Mouse (Mus musculus): ENCODE measurements around the gene Cd28. TPM values are rescaled to one million over a fixed set of nuclear protein-coding genes. Genes with fewer than 3 reads are reported as not detected.

Cd28 gene
- polyA plus RNA-seq, 1 experiment from 2014 or later: 0.18 TPM

DNA sequence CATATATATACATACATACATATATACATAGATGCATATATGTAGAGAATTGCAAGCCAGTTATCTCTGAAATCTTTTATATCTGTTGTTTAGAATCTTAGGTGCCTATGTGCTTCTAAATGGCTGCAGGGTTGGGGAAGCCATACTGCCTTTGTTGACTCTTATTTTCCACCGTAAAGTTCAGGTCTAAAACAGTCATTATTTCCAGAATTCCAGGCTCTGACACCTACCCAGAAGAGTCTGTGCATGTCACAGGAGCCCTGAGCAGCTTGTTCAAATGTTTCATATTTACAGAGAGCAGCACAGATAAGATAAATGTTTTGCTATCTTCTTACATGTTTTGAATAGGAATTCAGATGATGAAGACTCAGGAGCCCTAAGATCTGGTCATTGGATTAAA, 36.4 kb downstream of the Cd28 start:
- Histone ChIP-seq H3K4me2 (ENCODE audit: low read depth, low read length) (no peak overlapping the region), H3K27me3 (ENCODE audit: control insufficient read depth, insufficient read depth, low read length) (no peaks in the 10 kb centered on the region), H3K4me3 (ENCODE audit: low read depth, low read length) (no peak overlapping the region), H3K9me3 (replicated peaks; ENCODE audit: control insufficient read depth, low read length) (no peaks in the 10 kb centered on the region), H3K36me3 (replicated peaks; ENCODE audit: control insufficient read depth, insufficient read depth, low read depth, low read length) (no peaks in the 10 kb centered on the region), H3K9ac (replicated peaks; ENCODE audit: low read length) (no peak overlapping the region), H3K4me1 (ENCODE audit: control insufficient read depth, insufficient read depth, low read length) (no peaks in the 10 kb centered on the region), H3K27ac (replicated peaks; ENCODE audit: low read depth, low read length) (no peak overlapping the region)
- ATAC-seq (replicated peaks; ENCODE audit: insufficient number of reproducible peaks, low FRiP score, low TSS enrichment, low read depth) (no peak), DNase-seq (ENCODE audit: low spot score) (no peak)
- WGBS: 86% methylated on average over 1 of the region's 1 CpGs

DNA sequence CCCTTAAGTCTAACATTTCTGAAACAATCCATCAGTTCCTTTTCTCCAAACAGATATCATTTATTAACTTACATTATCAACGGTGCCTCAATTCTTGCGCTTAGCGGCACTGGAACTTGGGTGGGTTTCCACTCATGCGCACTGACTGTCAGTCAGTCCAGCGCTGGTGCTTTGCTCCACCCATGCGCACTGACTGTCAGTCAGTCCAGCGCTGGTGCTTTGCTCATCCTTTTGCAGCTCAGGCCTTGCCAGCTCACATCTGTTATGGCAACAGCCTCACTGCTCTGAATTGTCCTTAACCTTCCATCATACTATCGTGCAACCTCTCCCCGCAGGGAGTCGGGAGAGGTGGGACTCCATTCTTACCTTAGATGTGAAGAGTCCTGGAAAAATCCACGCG, 37.4 kb downstream of the Cd28 start:
- WGBS: 94% methylated on average over 12 of the region's 12 CpGs
- Histone ChIP-seq H3K9ac (replicated peaks; ENCODE audit: low read length) (no peak overlapping the region), H3K4me1 (ENCODE audit: control insufficient read depth, insufficient read depth, low read length) (no peaks in the 10 kb centered on the region), H3K9me3 (replicated peaks; ENCODE audit: control insufficient read depth, low read length) (no peaks in the 10 kb centered on the region), H3K4me2 (ENCODE audit: low read depth, low read length) (no peak overlapping the region), H3K4me3 (ENCODE audit: low read depth, low read length) (no peak overlapping the region), H3K27me3 (ENCODE audit: control insufficient read depth, insufficient read depth, low read length) (no peaks in the 10 kb centered on the region), H3K36me3 (replicated peaks; ENCODE audit: control insufficient read depth, insufficient read depth, low read depth, low read length) (no peaks in the 10 kb centered on the region), H3K27ac (replicated peaks; ENCODE audit: low read depth, low read length) (no peak overlapping the region)
- DNase-seq (ENCODE audit: low spot score) (no peak), ATAC-seq (replicated peaks; ENCODE audit: insufficient number of reproducible peaks, low FRiP score, low TSS enrichment, low read depth) (no peak)

DNA sequence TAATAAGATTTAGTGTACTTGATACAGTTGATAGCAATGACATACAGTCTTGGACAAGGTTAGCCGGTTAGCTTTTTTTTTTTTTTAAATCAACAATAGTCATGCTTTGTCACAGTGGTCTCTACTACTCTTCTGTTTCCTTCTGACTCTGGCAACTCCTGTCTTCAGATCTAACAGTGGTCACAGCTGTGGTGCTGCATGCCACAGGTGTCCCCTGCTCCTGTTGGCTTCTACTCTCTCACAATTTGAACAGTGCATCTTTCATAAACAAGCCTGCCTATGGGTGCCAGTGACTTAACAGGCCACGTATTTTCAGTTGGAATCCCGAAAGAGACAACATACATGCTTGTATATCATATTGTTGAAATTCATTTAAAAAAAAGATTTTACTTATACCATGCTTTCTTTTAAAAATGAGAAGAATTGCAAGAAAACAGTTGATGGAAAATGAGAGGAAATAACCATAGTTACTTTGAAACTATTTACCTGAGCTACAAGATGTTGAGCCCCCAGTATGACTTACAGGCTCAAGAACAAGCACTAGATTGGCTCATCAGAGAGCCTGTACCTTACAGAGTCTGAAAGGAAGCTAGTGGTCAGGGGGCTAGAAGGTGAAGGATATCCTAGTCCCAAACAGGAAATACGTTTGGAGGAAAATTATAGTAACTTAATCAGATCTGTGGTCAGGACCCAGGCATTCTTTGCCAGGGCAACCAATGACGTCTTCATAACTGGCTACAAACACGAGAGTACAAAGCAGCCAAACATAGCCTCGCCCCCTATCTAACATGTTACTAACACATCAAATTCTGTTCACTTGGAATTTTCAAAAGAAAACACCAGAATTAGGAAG, 39.0 kb downstream of the Cd28 start:
- WGBS: 85% methylated on average over 7 of the region's 7 CpGs
- H3K4me3 ChIP-seq (ENCODE audit: low read depth, low read length): no peak overlapping the region
- no peaks in the 10 kb centered on the region for H3K9me3 ChIP-seq (replicated peaks; ENCODE audit: control insufficient read depth, low read length)
- no peaks in the 10 kb centered on the region for H3K27me3 ChIP-seq (ENCODE audit: control insufficient read depth, insufficient read depth, low read length)
- no peak overlapping the region for H3K4me2 ChIP-seq (ENCODE audit: low read depth, low read length)
- H3K36me3 ChIP-seq (replicated peaks; ENCODE audit: control insufficient read depth, insufficient read depth, low read depth, low read length): no peaks in the 10 kb centered on the region
- ATAC-seq (replicated peaks; ENCODE audit: insufficient number of reproducible peaks, low FRiP score, low TSS enrichment, low read depth): no peak
- no peak overlapping the region for H3K9ac ChIP-seq (replicated peaks; ENCODE audit: low read length)
- H3K27ac ChIP-seq (replicated peaks; ENCODE audit: low read depth, low read length): no peak overlapping the region
- DNase-seq (ENCODE audit: low spot score): no peak
- no peaks in the 10 kb centered on the region for H3K4me1 ChIP-seq (ENCODE audit: control insufficient read depth, insufficient read depth, low read length)

DNA sequence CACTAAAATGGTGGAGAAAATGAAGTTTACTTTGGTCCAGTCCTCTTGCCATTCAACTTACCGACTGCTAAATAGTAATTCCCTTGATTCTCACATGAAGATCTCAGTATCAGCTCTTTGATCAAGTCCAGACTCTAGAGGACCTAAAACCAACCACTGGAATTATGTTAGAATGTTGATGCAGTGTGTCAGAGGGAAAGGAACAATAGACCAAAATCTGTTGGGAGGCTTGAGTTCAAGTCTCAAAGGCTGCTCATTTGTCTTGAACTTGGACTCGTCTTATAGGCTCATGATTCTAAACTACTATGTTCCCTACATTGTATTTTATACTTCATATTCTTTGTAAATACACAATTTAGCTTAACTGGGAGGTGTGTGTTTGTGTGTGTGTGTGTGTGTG, 41.0 kb downstream of the Cd28 start:
- H3K9me3 ChIP-seq (replicated peaks; ENCODE audit: control insufficient read depth, low read length): no peaks in the 10 kb centered on the region
- no peak for DNase-seq (ENCODE audit: low spot score)
- H3K9ac ChIP-seq (replicated peaks; ENCODE audit: low read length): no peak overlapping the region
- WGBS: 87% methylated on average over 2 of the region's 2 CpGs
- no peak for ATAC-seq (replicated peaks; ENCODE audit: insufficient number of reproducible peaks, low FRiP score, low TSS enrichment, low read depth)
- H3K4me3 ChIP-seq (ENCODE audit: low read depth, low read length): no peak overlapping the region
- H3K4me2 ChIP-seq (ENCODE audit: low read depth, low read length): no peak overlapping the region
- no peak overlapping the region for H3K27ac ChIP-seq (replicated peaks; ENCODE audit: low read depth, low read length)
- no peaks in the 10 kb centered on the region for H3K27me3 ChIP-seq (ENCODE audit: control insufficient read depth, insufficient read depth, low read length)
- H3K36me3 ChIP-seq (replicated peaks; ENCODE audit: control insufficient read depth, insufficient read depth, low read depth, low read length): no peaks in the 10 kb centered on the region
- H3K4me1 ChIP-seq (ENCODE audit: control insufficient read depth, insufficient read depth, low read length): no peaks in the 10 kb centered on the region

DNA sequence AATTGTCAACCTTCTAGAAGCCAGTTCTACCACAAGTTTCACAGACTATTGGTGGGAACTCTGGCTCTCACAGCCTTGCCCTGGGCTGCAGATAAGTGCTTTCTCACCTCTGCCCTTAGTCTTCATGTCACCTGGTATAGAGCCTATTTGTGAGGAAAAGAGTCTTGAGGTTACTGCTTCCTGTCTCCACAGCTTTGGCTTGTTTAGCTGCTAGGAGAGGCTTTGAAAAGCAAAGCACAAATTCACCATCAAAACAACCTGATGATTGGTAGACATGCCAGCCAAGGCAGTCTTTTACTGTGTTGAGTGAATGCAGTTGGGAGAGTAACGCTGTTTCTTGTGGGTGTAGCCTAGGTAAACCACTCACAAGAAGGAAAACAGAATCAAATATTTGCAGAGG, 41.6 kb downstream of the Cd28 start:
- Histone ChIP-seq H3K9me3 (replicated peaks; ENCODE audit: control insufficient read depth, low read length) (no peaks in the 10 kb centered on the region), H3K27me3 (ENCODE audit: control insufficient read depth, insufficient read depth, low read length) (no peaks in the 10 kb centered on the region), H3K4me3 (ENCODE audit: low read depth, low read length) (no peak overlapping the region), H3K36me3 (replicated peaks; ENCODE audit: control insufficient read depth, insufficient read depth, low read depth, low read length) (no peaks in the 10 kb centered on the region), H3K4me2 (ENCODE audit: low read depth, low read length) (no peak overlapping the region), H3K9ac (replicated peaks; ENCODE audit: low read length) (no peak overlapping the region), H3K27ac (replicated peaks; ENCODE audit: low read depth, low read length) (no peak overlapping the region), H3K4me1 (ENCODE audit: control insufficient read depth, insufficient read depth, low read length) (no peaks in the 10 kb centered on the region)
- 90% methylated on average over 1 of the region's 1 CpGs for WGBS
- no peak for DNase-seq (ENCODE audit: low spot score)
- ATAC-seq (replicated peaks; ENCODE audit: insufficient number of reproducible peaks, low FRiP score, low TSS enrichment, low read depth): no peak

DNA sequence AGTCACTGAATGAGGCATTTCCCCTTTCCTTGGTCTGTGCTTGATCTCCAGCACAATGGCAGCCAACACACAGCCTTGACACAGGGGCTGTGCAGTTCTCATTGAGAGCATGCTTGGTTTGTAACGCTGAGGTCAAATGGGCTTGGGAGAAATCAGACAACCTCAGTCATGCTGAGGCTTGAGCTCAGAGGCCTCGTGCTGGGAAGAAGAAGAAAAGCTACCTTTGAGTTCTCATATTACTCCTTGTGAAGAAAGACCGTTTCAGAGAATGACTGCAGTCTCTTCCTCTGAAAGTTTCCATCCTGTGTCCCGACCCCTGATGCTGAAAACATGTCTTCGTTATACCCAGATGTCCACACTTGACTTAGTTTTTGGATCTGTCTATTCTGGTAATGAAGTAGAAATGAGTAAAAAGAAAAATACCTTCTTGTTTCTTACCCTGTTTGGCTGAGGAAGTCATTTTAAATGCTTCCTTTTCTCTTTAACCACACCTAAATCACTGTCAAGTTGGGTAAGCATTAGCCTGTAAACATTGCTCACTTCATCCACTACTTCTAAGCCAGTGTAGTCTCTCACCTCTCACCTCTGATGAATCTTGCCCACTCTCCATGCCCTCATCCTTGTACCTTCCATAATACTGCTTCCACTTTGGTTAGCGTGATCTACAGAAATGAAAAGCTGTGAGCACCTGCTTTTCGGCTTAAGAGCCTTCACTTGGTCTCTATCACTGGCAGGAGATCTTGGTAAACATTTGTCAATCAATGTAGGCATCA, 43.1 kb downstream of the Cd28 start:
- 52% methylated on average over 7 of the region's 7 CpGs for WGBS
- Histone ChIP-seq H3K9me3 (replicated peaks; ENCODE audit: control insufficient read depth, low read length) (no peaks in the 10 kb centered on the region), H3K4me1 (ENCODE audit: control insufficient read depth, insufficient read depth, low read length) (no peaks in the 10 kb centered on the region), H3K36me3 (replicated peaks; ENCODE audit: control insufficient read depth, insufficient read depth, low read depth, low read length) (no peaks in the 10 kb centered on the region), H3K27me3 (ENCODE audit: control insufficient read depth, insufficient read depth, low read length) (no peaks in the 10 kb centered on the region), H3K9ac (replicated peaks; ENCODE audit: low read length) (no peak overlapping the region), H3K4me2 (ENCODE audit: low read depth, low read length) (no peak overlapping the region), H3K27ac (replicated peaks; ENCODE audit: low read depth, low read length) (no peak overlapping the region), H3K4me3 (ENCODE audit: low read depth, low read length) (no peak overlapping the region)
- DNase-seq (ENCODE audit: low spot score): no peak
- ATAC-seq (replicated peaks; ENCODE audit: insufficient number of reproducible peaks, low FRiP score, low TSS enrichment, low read depth): no peak

DNA sequence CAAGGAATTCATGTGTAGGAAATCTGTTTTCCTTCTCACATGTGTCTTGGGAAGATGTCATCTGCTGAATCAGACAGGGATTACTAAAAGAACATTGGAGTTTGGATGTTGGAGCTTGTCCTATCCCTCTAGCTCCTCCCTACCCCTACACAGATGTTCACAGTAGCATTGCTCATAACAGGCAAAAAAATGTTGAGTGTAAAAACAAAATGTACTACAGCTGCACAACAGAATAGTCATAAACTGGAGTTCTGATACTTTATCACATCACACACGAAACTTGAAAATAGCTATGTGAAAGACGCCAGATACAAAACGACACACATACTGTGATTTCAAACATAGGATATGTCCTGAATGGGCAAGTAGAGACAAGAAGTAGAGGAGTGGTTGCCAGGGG, 43.9 kb downstream of the Cd28 start:
- Histone ChIP-seq H3K27ac (replicated peaks; ENCODE audit: low read depth, low read length) (no peak overlapping the region), H3K9me3 (replicated peaks; ENCODE audit: control insufficient read depth, low read length) (no peaks in the 10 kb centered on the region), H3K9ac (replicated peaks; ENCODE audit: low read length) (no peak overlapping the region), H3K36me3 (replicated peaks; ENCODE audit: control insufficient read depth, insufficient read depth, low read depth, low read length) (no peaks in the 10 kb centered on the region), H3K4me3 (ENCODE audit: low read depth, low read length) (no peak overlapping the region), H3K4me1 (ENCODE audit: control insufficient read depth, insufficient read depth, low read length) (no peaks in the 10 kb centered on the region), H3K4me2 (ENCODE audit: low read depth, low read length) (no peak overlapping the region), H3K27me3 (ENCODE audit: control insufficient read depth, insufficient read depth, low read length) (no peaks in the 10 kb centered on the region)
- ATAC-seq (replicated peaks; ENCODE audit: insufficient number of reproducible peaks, low FRiP score, low TSS enrichment, low read depth) (no peak), DNase-seq (ENCODE audit: low spot score) (no peak)
- 90% methylated on average over 3 of the region's 3 CpGs for WGBS

DNA sequence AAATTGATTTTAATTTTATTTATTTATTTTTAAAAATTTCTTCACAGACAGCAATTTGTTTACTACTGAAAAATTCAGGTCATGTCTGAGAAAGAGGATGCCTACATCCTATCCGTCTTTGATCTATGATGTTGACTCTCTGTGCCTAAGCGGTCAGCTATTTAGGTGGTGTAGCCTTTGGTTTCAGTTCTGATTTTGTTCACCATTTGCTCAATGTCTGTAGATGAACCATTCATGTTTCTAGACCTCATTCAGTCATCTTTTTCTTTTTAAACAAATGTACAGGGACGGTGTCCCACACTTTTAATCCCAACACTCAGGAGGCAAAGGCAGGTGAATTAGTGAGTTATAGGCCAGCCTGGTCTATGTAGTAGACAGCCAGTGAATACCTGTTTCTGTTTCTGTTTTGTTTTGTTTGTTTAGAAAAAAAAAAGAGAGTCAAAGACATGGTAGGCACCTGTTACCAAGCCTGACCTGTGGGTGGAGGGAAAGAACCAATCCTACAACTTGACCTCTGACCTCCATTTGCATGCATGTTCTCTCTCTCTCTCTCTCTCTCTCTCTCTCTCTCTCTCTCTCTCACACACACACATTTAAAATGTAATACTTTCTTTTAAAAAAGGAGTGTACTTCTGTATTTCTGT, 45.0 kb downstream of the Cd28 start:
- H3K4me3 ChIP-seq (ENCODE audit: low read depth, low read length): no peak overlapping the region
- 93% methylated on average over 3 of the region's 3 CpGs for WGBS
- no peak overlapping the region for H3K4me2 ChIP-seq (ENCODE audit: low read depth, low read length)
- no peak overlapping the region for H3K27ac ChIP-seq (replicated peaks; ENCODE audit: low read depth, low read length)
- H3K9me3 ChIP-seq (replicated peaks; ENCODE audit: control insufficient read depth, low read length): no peaks in the 10 kb centered on the region
- H3K9ac ChIP-seq (replicated peaks; ENCODE audit: low read length): no peak overlapping the region
- no peaks in the 10 kb centered on the region for H3K4me1 ChIP-seq (ENCODE audit: control insufficient read depth, insufficient read depth, low read length)
- no peaks in the 10 kb centered on the region for H3K36me3 ChIP-seq (replicated peaks; ENCODE audit: control insufficient read depth, insufficient read depth, low read depth, low read length)
- H3K27me3 ChIP-seq (ENCODE audit: control insufficient read depth, insufficient read depth, low read length): no peaks in the 10 kb centered on the region
- DNase-seq (ENCODE audit: low spot score) (no peak), ATAC-seq (replicated peaks; ENCODE audit: insufficient number of reproducible peaks, low FRiP score, low TSS enrichment, low read depth) (no peak)

Data from embryonic facial prominence, embryonic 11.5 days (tissue).